Comparison of ENCODE assay signal across 25 mouse cellular contexts in genomic region chr11:55566309-55567099, GRCm38 (mm10). TPM values are rescaled to one million over a fixed set of nuclear protein-coding genes. Genes with fewer than 3 reads are reported as not detected.
A peak's percentile ranks its signal among the peaks of the same experiment; 100 is the strongest.
DNase-seq lines count a peak whose midpoint lies in the region; ATAC-seq and TF ChIP-seq lines count a peak whose summit lies in the region.
"Had no signal": no experiment of that assay in that cellular context is flagged by ENCODE, and none has a peak within 500 bp of the region (broad histone marks: within the 10 kb centered on the region; RNA-seq: fewer than 3 reads in every experiment).

No protein-coding gene starts in this region.

- H3K4me1 ChIP-seq in midbrain, postnatal 0 days (ENCODE audit: insufficient read depth, low read length), result no peaks in the 10 kb centered on the region
- 0 out of 2 replicates have a peak, but pooled peaks cover 3% of the 10 kb centered on the region for H3K4me1 ChIP-seq in midbrain, embryonic 15.5 days
- peaks cover 9% of the 10 kb centered on the region for H3K4me1 ChIP-seq in hindbrain, embryonic 15.5 days (replicated peaks)
- H3K4me1 ChIP-seq: embryonic facial prominence, embryonic 15.5 days; limb, embryonic 12.5 days; liver, embryonic 12.5 days had no signal

- DNase-seq in cerebellum, postnatal 10 days, result peak; percentile 23 to 24
- DNase-seq in cerebellum, postnatal 36 days, result no peak
- peak; percentile 31 for DNase-seq in midbrain, postnatal 0 days (ENCODE audit: low spot score)
- no peak for DNase-seq in layer of hippocampus, adult 11-12 months (ENCODE audit: low spot score)
- no peak for DNase-seq in right cerebral cortex, postnatal 36 days (ENCODE audit: low spot score in 2 of 2)
- DNase-seq in adrenal gland, adult 8-10 months, result no peak
- DNase-seq: adrenal gland, postnatal 25 days; heart, postnatal 10 days; kidney, adult 9 months; kidney, postnatal 25 days; lung, adult 2 months; thymus, postnatal 36 days had no signal

- H3K36me3 ChIP-seq in midbrain, postnatal 0 days (ENCODE audit: insufficient read depth, low read length), result no peaks in the 10 kb centered on the region
- no peaks in the 10 kb centered on the region for H3K36me3 ChIP-seq in midbrain, embryonic 15.5 days (replicated peaks)
- no peaks in the 10 kb centered on the region for H3K36me3 ChIP-seq in hindbrain, embryonic 15.5 days
- H3K36me3 ChIP-seq: embryonic facial prominence, embryonic 15.5 days; limb, embryonic 12.5 days; liver, embryonic 12.5 days had no signal

- no peak for TF ChIP-seq CTCF in midbrain, postnatal 0 days (IDR thresholded peaks at IDR 0.05)

- no peak overlapping the region for H3K27ac ChIP-seq in midbrain, postnatal 0 days (ENCODE audit: low read depth, low read length)
- no peak overlapping the region for H3K27ac ChIP-seq in midbrain, embryonic 15.5 days
- peak overlapping the region; percentile 46; the same call in 1 of the 2 replicates for H3K27ac ChIP-seq in hindbrain, embryonic 15.5 days (replicated peaks)
- H3K27ac ChIP-seq: embryonic facial prominence, embryonic 15.5 days; limb, embryonic 12.5 days; liver, embryonic 12.5 days had no signal

- no peak overlapping the region for H3K4me3 ChIP-seq in midbrain, postnatal 0 days (ENCODE audit: low read depth, low read length)
- H3K4me3 ChIP-seq in midbrain, embryonic 15.5 days, result no peak overlapping the region
- no peak overlapping the region for H3K4me3 ChIP-seq in hindbrain, embryonic 15.5 days
- H3K4me3 ChIP-seq: embryonic facial prominence, embryonic 15.5 days; limb, embryonic 12.5 days; liver, embryonic 12.5 days; myocyte had no signal

- no peak overlapping the region for H3K4me2 ChIP-seq in midbrain, postnatal 0 days (ENCODE audit: low read depth, low read length, poor library complexity, severe bottlenecking)
- no peak overlapping the region for H3K4me2 ChIP-seq in midbrain, embryonic 15.5 days
- H3K4me2 ChIP-seq in hindbrain, embryonic 15.5 days, result no peak overlapping the region
- H3K4me2 ChIP-seq: embryonic facial prominence, embryonic 15.5 days; heart, embryonic 11.5 days; limb, embryonic 12.5 days; liver, embryonic 12.5 days had no signal

- no peaks in the 10 kb centered on the region for H3K27me3 ChIP-seq in midbrain, postnatal 0 days (ENCODE audit: insufficient read depth, low read length)
- H3K27me3 ChIP-seq in midbrain, embryonic 15.5 days (replicated peaks), result no peaks in the 10 kb centered on the region
- no peaks in the 10 kb centered on the region for H3K27me3 ChIP-seq in hindbrain, embryonic 15.5 days
- H3K27me3 ChIP-seq: embryonic facial prominence, embryonic 15.5 days; limb, embryonic 12.5 days; liver, embryonic 12.5 days had no signal

- no peaks in the 10 kb centered on the region for H3K9me3 ChIP-seq in midbrain, postnatal 0 days (ENCODE audit: low read length)
- no peaks in the 10 kb centered on the region for H3K9me3 ChIP-seq in midbrain, embryonic 15.5 days
- H3K9me3 ChIP-seq in hindbrain, embryonic 15.5 days, result no peaks in the 10 kb centered on the region
- H3K9me3 ChIP-seq: embryonic facial prominence, embryonic 15.5 days; limb, embryonic 12.5 days; liver, embryonic 12.5 days had no signal

- no peak for ATAC-seq in midbrain, postnatal 0 days (ENCODE audit: low FRiP score)
- ATAC-seq in midbrain, embryonic 15.5 days (replicated peaks), result no peak
- peak; percentile 42; the same call in 1 of the 2 replicates for ATAC-seq in hindbrain, embryonic 15.5 days (ENCODE audit: low FRiP score, low read depth)
- ATAC-seq: inflammation-experienced regulatory T-cells, adult 6 months; liver, embryonic 12.5 days; Patski had no signal

- H3K9ac ChIP-seq in midbrain, postnatal 0 days (replicated peaks; ENCODE audit: low read length, poor library complexity, severe bottlenecking), result no peak overlapping the region
- H3K9ac ChIP-seq in midbrain, embryonic 15.5 days, result no peak overlapping the region
- H3K9ac ChIP-seq in hindbrain, embryonic 15.5 days, result no peak overlapping the region
- H3K9ac ChIP-seq: embryonic facial prominence, embryonic 15.5 days; limb, embryonic 12.5 days; liver, embryonic 12.5 days had no signal

- WGBS in midbrain, postnatal 0 days, result 57% methylated on average over 9 of the region's 9 CpGs
- WGBS in midbrain, embryonic 15.5 days, result 56% methylated on average over 9 of the region's 9 CpGs
- whole genome bisulfite sequencing in hindbrain, embryonic 15.5 days, result 35% methylated on average over 9 of the region's 9 CpGs

RNA-seq across cellular contexts. Expression of gene Glra1, which starts 41.5 kb away (rescaled TPM):
- total RNA-seq in midbrain, postnatal 0 days (2014; rRNA removed), result 1.9 and 4.4 TPM in 2 replicates
- polyA plus RNA-seq in midbrain, postnatal 0 days (2015; fragmentation: Nextera tagmentation; extraction: Ambion mirVana), result 0.43 and 0.47 TPM in 2 replicates
- polyA plus RNA-seq in midbrain, embryonic 15.5 days (2015; fragmentation: Nextera tagmentation; extraction: Ambion mirVana), result 0.34 TPM in 2 replicates
- 1.9 and 2.2 TPM in 2 replicates for polyA plus RNA-seq in hindbrain, embryonic 15.5 days (2015; fragmentation: Nextera tagmentation; extraction: Ambion mirVana)
- not detected for total RNA-seq in adrenal gland, adult 8-10 months (2022)
- total RNA-seq: adrenal gland, postnatal 25 days; gastrocnemius, adult 8-10 months; granulocyte monocyte progenitor cell, adult 5-6 weeks; heart, postnatal 10 days; megakaryocyte-erythroid progenitor cell, adult 5-6 weeks had no signal
- polyA plus RNA-seq: embryonic facial prominence, embryonic 15.5 days; heart, embryonic 11.5 days; inflammation-experienced regulatory T-cells, adult 6 months; limb, embryonic 12.5 days; liver, embryonic 12.5 days; lung, adult 2 months; Patski; stomach, embryonic 14.5 days had no signal

Comparison
In these comparisons a context has a peak if more than half of its experiments do, and no peak if none do; other contexts are left out.
1. DNase-seq: peak in cerebellum, postnatal 10 days (2 of 2) and midbrain, postnatal 0 days (single experiment); none in cerebellum, postnatal 36 days (0 of 2), layer of hippocampus, adult 11-12 months (single experiment), right cerebral cortex, postnatal 36 days (0 of 2) and adrenal gland, adult 8-10 months (single experiment).